Mouse (Mus musculus) CH12F3 (cell line): ENCODE data around the gene Spint2.
"Not testable (repeated sequence)": the region's sequence is repeated elsewhere in the genome, so short reads cannot be mapped to it uniquely, and the experiment has no call there.

Experiments
- in situ Hi-C: fragments of 300-500 bp; cut with MboI; formaldehyde crosslinking; loops from 2 replicates; pipeline ENCODE4 v1.14.3; 2020; ENCODE audit warnings: low sequenced_read_pairs

Spint2 gene

GRCm38 (mm10) chr7:29246015-29246414, 35.7 kb downstream of the Spint2 start:
- in situ Hi-C loops, result no loop called here

DNA sequence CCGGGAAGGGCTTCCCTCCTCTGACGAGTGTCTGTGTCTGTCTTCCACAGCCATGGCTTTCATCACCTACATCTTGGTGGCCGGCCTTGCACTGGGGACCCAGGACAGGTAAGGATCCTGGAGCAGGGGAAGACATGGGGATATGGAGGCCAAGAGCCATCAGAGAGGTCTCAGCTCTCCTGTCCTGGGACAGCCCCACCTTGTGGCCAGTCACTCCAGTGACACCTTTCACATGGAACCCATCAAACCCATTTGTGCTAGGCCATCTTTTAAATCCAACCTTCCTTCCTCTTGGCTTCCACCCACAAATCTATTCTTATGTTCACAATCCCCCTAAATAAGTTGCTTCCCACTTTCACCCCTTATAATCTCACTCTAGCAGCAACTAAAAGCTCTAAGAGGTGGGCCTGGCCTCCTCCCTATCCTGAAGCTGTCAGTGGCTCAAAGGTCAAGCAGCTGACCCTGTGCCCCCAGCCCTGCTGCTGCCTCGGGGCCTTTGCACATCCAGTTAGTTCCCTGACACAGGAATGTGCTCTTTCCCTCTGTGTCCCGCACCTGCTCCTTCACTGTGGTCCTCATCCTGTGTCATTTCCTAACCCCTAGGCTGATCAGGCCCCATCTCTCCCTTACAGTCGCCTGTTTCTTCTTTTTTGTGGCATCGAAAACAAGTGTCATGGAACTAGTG, 36.8 kb downstream of the Spint2 start:
- in situ Hi-C loops, result no loop called here

DNA sequence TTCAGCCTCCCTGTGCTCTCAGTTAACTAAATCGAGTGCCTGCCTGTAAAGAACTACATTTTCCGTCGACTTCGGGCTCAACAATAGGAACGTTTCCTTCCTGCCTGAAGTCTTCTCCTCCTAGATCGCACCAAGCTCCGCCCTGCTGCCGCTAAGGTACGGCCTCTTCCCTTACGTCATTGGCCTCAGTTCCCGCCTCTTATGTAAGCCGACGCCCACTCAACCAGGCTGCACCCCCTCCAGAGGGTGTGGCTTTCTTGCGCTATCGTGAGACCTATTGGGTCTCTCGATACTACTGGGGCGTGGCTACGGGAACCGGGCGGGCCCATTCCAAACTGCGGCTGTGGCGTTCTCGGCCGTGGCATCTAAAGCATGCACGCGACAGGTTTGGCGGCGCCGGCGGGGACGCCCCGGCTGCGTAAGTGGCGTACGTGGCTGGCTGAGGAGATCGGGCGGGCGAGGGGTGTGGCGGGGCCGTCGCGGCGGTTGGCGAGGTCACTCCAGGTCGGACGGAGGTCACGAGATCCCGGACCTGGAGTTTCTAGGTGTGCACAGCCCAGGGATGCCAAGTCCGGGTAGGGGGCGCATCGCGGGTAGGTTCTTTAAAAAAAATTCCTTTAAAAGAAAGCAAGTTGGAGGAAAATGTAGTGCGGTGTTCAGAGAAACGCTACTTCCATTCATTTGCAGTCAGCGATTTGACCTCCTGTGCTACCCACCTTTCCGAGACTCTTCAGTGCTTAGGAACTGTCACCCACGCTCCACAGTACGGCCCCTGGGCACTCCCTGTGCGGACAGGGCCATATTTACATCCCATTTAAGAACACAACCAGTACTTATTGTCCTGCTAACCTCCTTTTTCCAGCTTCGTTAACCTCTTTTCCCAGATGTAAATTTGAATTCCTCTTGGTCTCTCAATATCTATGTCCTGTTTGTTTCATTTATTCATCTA, 43.4 kb downstream of the Spint2 start, which contains the start of gene Yif1b:
Gene Yif1b (plus strand): TSS at position 311 of the 949 bp plus-strand sequence.
- in situ Hi-C loops, result no loop called here

GRCm38 (mm10) chr7:29237596-29237995, 44.1 kb downstream of the Spint2 start:
- in situ Hi-C loops, result not testable (repeated sequence)

- in situ Hi-C loops, result no loop called here
These were observed 45.1 kb downstream of the Spint2 start for GRCm38 (mm10) chr7:29236593-29236992.

DNA sequence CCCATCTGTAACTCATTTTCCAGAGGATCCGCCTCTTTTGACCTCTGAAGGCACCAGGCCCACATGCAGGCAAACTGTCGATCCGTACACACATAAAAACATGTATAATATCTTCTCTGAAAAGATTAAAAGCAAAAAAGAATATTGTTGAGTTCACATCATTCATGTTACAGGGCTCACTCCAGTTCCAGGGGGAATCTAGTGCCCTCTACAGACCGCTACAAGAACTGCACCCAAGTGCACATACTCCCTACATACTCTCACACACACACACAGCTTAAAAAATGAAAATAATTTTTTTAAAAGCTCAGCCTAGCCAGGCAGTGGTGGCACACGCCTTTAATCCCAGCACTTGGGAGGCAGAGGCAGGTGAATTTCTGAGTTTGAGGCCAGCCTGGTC, 47.1 kb downstream of the Spint2 start:
- in situ Hi-C loops, result no loop called here

DNA sequence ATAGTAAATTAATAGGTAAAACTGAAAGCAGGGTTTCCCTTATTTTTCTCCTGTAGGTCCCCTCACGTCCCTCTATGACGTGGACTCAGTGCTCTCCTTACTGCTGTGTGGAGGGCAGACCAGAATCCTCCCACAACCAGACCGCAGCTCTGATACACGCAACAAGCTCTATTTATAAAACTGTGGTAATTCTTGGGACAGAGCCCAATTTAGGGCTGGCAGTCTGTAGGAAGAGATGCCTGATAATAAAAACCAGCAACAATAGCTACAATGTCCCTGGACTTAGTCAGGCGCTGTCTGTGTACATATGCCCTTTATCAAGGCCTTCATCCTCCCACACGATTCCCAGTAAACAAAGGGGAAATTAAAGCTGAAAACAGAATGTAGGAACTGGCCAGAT, 48.0 kb downstream of the Spint2 start:
- in situ Hi-C loops, result no loop called here

- in situ Hi-C loops, result no loop called here
These were observed 49.3 kb downstream of the Spint2 start, which contains the start of gene Kcnk6 for GRCm38 (mm10) chr7:29232247-29233013. Gene Kcnk6, minus strand, starts transcription at chr7:29232515.

GRCm38 (mm10) chr7:29231517-29231916, 50.2 kb downstream of the Spint2 start:
- in situ Hi-C loops, result no loop called here

DNA sequence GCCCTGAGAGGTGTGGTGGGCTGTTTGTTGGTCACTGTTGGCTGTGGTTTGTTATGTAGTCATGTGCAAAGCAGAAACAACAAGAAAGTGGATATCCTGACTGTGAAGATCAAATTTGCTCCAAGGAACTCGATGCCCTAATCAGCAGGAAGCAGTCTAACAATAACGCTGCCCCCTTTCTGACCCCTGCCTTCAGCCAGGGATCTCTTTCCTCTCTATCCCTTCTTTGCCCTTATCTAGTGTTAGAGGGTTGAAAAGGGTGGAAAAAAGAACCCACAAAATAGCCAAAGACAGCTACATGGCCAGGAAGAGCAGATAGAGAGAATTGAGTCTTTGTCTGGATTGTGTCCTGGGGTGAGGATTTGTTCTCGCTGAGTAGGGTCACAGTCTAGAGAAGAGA, 51.2 kb downstream of the Spint2 start:
- in situ Hi-C loops, result no loop called here

DNA sequence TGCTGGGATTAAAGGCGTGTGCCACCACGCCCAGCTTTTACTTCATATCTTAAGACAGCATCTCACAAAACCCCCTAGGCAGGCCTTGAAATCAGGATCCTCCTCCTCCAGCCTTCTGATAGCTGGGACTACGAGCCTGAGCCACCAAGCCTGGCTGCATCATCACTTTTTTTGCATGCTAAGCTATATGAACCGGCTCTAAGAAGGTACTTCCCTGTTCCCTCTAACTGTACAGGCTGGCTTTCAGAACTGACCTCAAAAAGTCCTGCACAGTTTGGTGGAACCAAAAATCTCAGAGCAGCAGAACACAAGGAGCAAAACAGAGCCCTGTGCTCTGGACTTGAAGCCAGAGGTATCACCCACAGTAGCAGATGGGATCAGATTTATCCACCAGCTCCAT, 53.5 kb downstream of the Spint2 start:
- in situ Hi-C loops, result no loop called here

DNA sequence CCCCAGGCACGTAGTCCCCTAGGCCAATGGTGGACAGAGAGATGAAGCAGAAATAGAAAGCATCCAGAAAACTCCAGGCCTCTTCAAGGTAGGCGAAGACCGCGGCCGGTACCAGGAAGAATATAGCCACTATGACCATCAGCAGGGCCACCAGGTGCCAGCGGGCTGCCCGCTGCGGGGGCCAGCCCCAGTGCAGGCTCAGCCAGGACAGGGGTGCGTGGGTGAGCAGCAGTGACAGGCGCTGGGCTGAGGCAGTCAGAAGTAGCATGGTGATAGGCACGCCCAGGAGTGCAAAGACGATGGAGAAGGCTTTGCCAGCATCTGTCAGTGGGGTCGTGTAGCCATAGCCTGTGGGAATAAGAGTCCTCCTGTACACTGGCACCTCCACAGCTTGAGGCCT, 56.2 kb downstream of the Spint2 start:
- in situ Hi-C loops, result no loop called here

- in situ Hi-C loops, result no loop called here
These were observed 56.8 kb downstream of the Spint2 start for GRCm38 (mm10) chr7:29224756-29225394.

DNA sequence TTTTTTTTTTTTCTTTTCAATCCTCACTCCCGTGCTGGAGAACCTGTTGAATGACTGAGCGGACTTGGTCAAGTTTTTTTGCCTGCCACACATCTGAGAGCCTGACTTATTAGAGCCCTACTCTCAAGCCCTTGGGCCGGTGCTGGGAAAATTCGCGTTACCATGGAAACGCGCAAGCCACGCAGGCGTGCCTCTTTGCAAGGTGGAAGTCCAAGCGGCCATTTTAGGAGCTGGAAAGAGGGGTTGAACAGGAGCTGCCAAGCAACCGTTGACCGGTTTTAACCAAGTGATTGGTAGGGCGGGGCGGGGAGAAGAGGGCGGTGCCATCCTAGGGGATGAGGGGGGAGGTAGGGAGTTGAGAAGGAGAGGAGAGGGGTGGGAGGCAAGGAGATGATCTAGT, 66.9 kb downstream of the Spint2 start:
- in situ Hi-C loops, result no loop called here

- in situ Hi-C loops, result no loop called here
These were observed 67.5 kb downstream of the Spint2 start for GRCm38 (mm10) chr7:29214236-29214635.

- in situ Hi-C loops, result no loop called here
These were observed 68.0 kb downstream of the Spint2 start, which contains the start of gene Catsperg1 for GRCm38 (mm10) chr7:29213675-29214082. Gene Catsperg1, minus strand, starts transcription at chr7:29214035.

- in situ Hi-C loops, result not testable (repeated sequence)
These were observed 68.7 kb downstream of the Spint2 start for GRCm38 (mm10) chr7:29212775-29213560.

DNA sequence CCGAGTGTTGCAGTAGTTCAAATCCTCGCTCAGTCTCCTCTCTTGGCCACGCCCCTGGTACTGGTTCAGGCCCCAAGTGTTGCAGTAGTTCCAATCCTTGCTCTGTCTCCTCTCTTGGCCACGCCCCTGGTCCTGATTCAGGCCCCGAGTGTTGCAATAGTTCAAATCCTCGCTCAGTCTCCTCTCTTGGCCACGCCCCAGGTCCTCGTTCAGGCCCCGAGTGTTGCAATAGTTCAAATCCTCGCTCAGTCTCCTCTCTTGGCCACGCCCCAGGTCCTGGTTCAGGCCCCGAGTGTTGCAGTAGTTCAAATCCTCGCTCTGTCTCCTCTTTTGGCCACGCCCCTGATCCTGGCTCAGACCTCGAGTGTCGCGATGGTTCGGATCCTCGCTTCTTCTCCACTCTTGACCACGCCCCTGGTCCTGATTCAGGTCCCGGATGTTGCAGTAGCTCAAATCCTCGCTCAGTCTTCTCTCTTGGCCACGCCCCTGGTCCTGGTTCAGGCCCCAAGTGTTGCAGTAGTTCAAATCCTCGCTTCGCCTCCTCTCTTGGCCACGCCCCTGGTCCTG, 69.4 kb downstream of the Spint2 start:
- in situ Hi-C loops, result no loop called here

DNA sequence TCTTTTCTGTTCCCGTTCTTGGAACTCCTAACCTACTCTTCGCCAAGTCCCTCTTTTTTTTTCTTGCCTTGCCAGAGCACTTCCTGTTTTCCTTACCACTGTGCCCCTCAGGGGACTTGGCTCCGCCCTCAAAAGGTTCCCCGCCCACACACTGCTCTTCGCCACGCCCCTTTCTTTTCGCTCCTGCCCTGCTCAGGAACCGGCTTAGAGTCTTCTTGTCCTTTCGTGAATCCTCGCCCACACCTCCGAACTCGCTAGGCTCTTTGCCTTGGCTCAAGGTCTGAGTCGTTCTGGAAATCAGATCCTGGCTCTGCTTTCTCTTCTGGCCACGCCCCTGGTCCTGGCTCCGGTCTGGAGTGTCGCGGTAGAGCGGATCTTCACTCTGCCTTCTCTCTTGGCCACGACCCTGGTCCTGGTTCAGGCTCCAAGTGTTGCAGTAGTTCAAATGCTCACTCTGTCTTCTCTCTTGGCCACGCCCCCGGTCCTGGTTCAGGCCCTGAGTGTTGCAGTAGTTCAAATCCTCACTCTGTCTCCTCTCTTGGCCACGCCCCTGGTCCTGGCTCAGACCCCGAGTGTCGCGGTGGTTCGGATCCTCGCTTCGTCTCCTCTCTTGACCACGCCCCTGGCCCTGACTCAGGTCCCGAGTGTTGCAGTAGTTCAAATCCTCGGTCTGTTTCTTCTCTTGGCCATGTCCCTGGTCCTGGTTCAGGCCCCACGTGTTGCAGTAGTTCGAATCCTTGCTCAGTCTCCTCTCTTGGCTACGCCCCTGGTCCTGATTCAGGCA, 70.1 kb downstream of the Spint2 start:
- in situ Hi-C loops, result no loop called here
